Mouse (Mus musculus): Measurements from ENCODE around the gene Zfp536.

GRCm38 (mm10) chr7:37718671-37719402 lies 54.6 kb downstream of the Zfp536 start:
- TF ChIP-seq CTCF (IDR thresholded peaks at IDR 0.05; ENCODE audit: low read depth, low read length): no peak
- TF ChIP-seq POLR2A (IDR thresholded peaks at IDR 0.05; ENCODE audit: insufficient read depth, low read length): no peak
- no peak for TF ChIP-seq EP300 (IDR thresholded peaks at IDR 0.05; ENCODE audit: insufficient read depth, low read depth, low read length)
